Mouse (Mus musculus): Measurements from ENCODE around the gene Map4k3. TPM values are rescaled to one million over a fixed set of nuclear protein-coding genes. Genes with fewer than 3 reads are reported as not detected.

Map4k3 gene
- polyA plus RNA-seq, 1 experiment from 2014 or later: 15.2 TPM

GRCm38 (mm10) chr17:80654323-80654722 lies 74.0 kb downstream of the Map4k3 start:
- H3K27ac ChIP-seq (ENCODE audit: low read length): no peak overlapping the region
- no peaks in the 10 kb centered on the region for H3K27me3 ChIP-seq (replicated peaks; ENCODE audit: control insufficient read depth, insufficient read depth, low read length)
- ATAC-seq: no peak
- H3K4me3 ChIP-seq (ENCODE audit: low read length): no peak overlapping the region
- no peak overlapping the region for H3K9ac ChIP-seq (ENCODE audit: low read depth, low read length)
- H3K4me1 ChIP-seq (ENCODE audit: control insufficient read depth, insufficient read depth, low read length): no peaks in the 10 kb centered on the region
- WGBS: 68% methylated on average over 3 of the region's 3 CpGs
- H3K4me2 ChIP-seq (ENCODE audit: low read depth, low read length): no peak overlapping the region
- no peaks in the 10 kb centered on the region for H3K36me3 ChIP-seq (ENCODE audit: control insufficient read depth, insufficient read depth, low read length)
- no peaks in the 10 kb centered on the region for H3K9me3 ChIP-seq (ENCODE audit: control insufficient read depth, low read length)

DNA sequence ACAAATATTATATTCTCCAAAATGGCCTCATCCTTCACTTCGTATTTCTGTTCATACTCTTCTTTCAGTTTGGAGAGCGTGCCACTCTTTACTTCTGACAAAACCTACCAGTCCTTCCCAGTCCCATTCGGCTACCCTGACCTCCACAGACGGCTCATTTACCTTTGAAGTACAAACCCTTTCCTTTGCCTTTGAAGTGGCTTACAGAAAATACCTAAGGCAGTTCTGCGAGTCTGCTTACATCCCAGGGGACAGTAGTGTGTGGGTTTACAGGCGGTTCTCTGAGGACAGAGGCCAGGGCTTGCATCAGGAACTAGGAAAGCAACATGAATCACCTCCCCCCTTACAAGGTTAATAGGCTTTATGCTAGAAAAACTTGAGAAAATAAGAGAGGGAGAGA lies 75.5 kb downstream of the Map4k3 start:
- no peak overlapping the region for H3K9ac ChIP-seq (ENCODE audit: low read depth, low read length)
- H3K4me3 ChIP-seq (ENCODE audit: low read length): no peak overlapping the region
- no peak overlapping the region for H3K4me2 ChIP-seq (ENCODE audit: low read depth, low read length)
- no peaks in the 10 kb centered on the region for H3K4me1 ChIP-seq (ENCODE audit: control insufficient read depth, insufficient read depth, low read length)
- no peak for ATAC-seq
- 74% methylated on average over 6 of the region's 6 CpGs for WGBS
- no peak overlapping the region for H3K27ac ChIP-seq (ENCODE audit: low read length)
- H3K27me3 ChIP-seq (replicated peaks; ENCODE audit: control insufficient read depth, insufficient read depth, low read length): no peaks in the 10 kb centered on the region
- no peaks in the 10 kb centered on the region for H3K9me3 ChIP-seq (ENCODE audit: control insufficient read depth, low read length)
- H3K36me3 ChIP-seq (ENCODE audit: control insufficient read depth, insufficient read depth, low read length): no peaks in the 10 kb centered on the region

DNA sequence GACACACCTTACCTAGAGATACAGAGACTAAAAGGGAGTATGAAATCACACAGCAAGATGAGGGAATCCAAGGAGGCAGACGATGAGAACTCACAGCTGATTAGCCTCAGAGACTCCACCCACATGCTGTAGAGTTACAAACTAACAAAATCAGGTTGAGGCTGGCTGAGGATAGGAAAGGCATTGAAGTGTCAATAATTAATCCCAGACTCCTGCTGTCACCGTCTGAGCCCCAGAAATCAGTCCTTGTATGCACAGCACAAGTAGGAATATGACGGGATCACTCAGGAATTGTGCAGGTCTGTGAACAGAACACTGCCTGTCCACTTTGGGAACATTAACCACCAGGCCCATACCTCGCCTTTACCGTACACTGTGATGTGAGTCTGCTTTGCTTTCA lies 81.4 kb downstream of the Map4k3 start:
- Histone ChIP-seq H3K36me3 (ENCODE audit: control insufficient read depth, insufficient read depth, low read length) (no peaks in the 10 kb centered on the region), H3K4me1 (ENCODE audit: control insufficient read depth, insufficient read depth, low read length) (peaks cover 2% of the 10 kb centered on the region; the same call in 1 of the 2 replicates), H3K9ac (ENCODE audit: low read depth, low read length) (no peak overlapping the region), H3K27ac (ENCODE audit: low read length) (no peak overlapping the region), H3K4me2 (ENCODE audit: low read depth, low read length) (no peak overlapping the region), H3K27me3 (replicated peaks; ENCODE audit: control insufficient read depth, insufficient read depth, low read length) (no peaks in the 10 kb centered on the region), H3K4me3 (ENCODE audit: low read length) (no peak overlapping the region), H3K9me3 (ENCODE audit: control insufficient read depth, low read length) (no peaks in the 10 kb centered on the region)
- 74% methylated on average over 5 of the region's 5 CpGs for WGBS
- no peak for ATAC-seq

GRCm38 (mm10) chr17:80646131-80646530 lies 82.2 kb downstream of the Map4k3 start:
- whole genome bisulfite sequencing: 69% methylated on average over 6 of the region's 6 CpGs
- no peak overlapping the region for H3K4me3 ChIP-seq (ENCODE audit: low read length)
- H3K9ac ChIP-seq (ENCODE audit: low read depth, low read length): no peak overlapping the region
- H3K4me2 ChIP-seq (ENCODE audit: low read depth, low read length): no peak overlapping the region
- H3K9me3 ChIP-seq (ENCODE audit: control insufficient read depth, low read length): no peaks in the 10 kb centered on the region
- ATAC-seq: no peak
- no peaks in the 10 kb centered on the region for H3K27me3 ChIP-seq (replicated peaks; ENCODE audit: control insufficient read depth, insufficient read depth, low read length)
- peaks cover 2% of the 10 kb centered on the region; the same call in 1 of the 2 replicates for H3K4me1 ChIP-seq (ENCODE audit: control insufficient read depth, insufficient read depth, low read length)
- no peaks in the 10 kb centered on the region for H3K36me3 ChIP-seq (ENCODE audit: control insufficient read depth, insufficient read depth, low read length)
- no peak overlapping the region for H3K27ac ChIP-seq (ENCODE audit: low read length)

GRCm38 (mm10) chr17:80645694-80646034 lies 82.6 kb downstream of the Map4k3 start:
- Histone ChIP-seq H3K36me3 (ENCODE audit: control insufficient read depth, insufficient read depth, low read length) (no peaks in the 10 kb centered on the region), H3K4me2 (ENCODE audit: low read depth, low read length) (no peak overlapping the region), H3K27me3 (replicated peaks; ENCODE audit: control insufficient read depth, insufficient read depth, low read length) (no peaks in the 10 kb centered on the region), H3K27ac (ENCODE audit: low read length) (no peak overlapping the region), H3K4me3 (ENCODE audit: low read length) (no peak overlapping the region), H3K4me1 (ENCODE audit: control insufficient read depth, insufficient read depth, low read length) (peaks cover 2% of the 10 kb centered on the region; the same call in 1 of the 2 replicates), H3K9me3 (ENCODE audit: control insufficient read depth, low read length) (no peaks in the 10 kb centered on the region), H3K9ac (ENCODE audit: low read depth, low read length) (no peak overlapping the region)
- no peak for ATAC-seq
- WGBS: 91% methylated on average over 8 of the region's 8 CpGs

GRCm38 (mm10) chr17:80644983-80645693 lies 83.1 kb downstream of the Map4k3 start:
- no peak for ATAC-seq
- Histone ChIP-seq H3K27me3 (replicated peaks; ENCODE audit: control insufficient read depth, insufficient read depth, low read length) (no peaks in the 10 kb centered on the region), H3K9me3 (ENCODE audit: control insufficient read depth, low read length) (no peaks in the 10 kb centered on the region), H3K9ac (ENCODE audit: low read depth, low read length) (no peak overlapping the region), H3K27ac (ENCODE audit: low read length) (no peak overlapping the region), H3K4me2 (ENCODE audit: low read depth, low read length) (no peak overlapping the region), H3K4me1 (ENCODE audit: control insufficient read depth, insufficient read depth, low read length) (peaks cover 2% of the 10 kb centered on the region; the same call in 1 of the 2 replicates), H3K4me3 (ENCODE audit: low read length) (no peak overlapping the region), H3K36me3 (ENCODE audit: control insufficient read depth, insufficient read depth, low read length) (no peaks in the 10 kb centered on the region)
- WGBS: 73% methylated on average over 14 of the region's 14 CpGs

DNA sequence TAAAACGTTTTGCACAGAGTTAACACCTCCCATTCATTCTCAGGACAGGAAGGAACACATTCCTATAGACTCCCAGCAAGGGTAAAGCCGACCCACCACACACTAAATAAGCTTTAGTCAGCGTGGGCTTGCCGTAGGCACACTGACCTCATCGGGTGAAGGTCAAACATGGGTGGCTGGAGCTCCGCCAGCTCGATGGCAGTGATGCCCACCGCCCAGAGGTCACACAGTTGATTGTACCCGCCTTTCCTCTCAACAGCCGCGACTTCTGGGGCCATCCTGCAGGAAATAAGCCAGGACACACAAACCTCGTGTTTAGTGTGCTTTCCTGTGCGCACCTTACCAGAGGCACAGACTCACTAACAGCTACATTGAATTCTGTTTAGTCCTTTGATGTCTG lies 83.7 kb downstream of the Map4k3 start:
- ATAC-seq: no peak
- no peak overlapping the region for H3K27ac ChIP-seq (ENCODE audit: low read length)
- H3K4me3 ChIP-seq (ENCODE audit: low read length): no peak overlapping the region
- no peaks in the 10 kb centered on the region for H3K27me3 ChIP-seq (replicated peaks; ENCODE audit: control insufficient read depth, insufficient read depth, low read length)
- H3K36me3 ChIP-seq (ENCODE audit: control insufficient read depth, insufficient read depth, low read length): no peaks in the 10 kb centered on the region
- no peak overlapping the region for H3K4me2 ChIP-seq (ENCODE audit: low read depth, low read length)
- no peaks in the 10 kb centered on the region for H3K9me3 ChIP-seq (ENCODE audit: control insufficient read depth, low read length)
- 66% methylated on average over 13 of the region's 13 CpGs for WGBS
- no peak overlapping the region for H3K9ac ChIP-seq (ENCODE audit: low read depth, low read length)
- peaks cover 2% of the 10 kb centered on the region; the same call in 1 of the 2 replicates for H3K4me1 ChIP-seq (ENCODE audit: control insufficient read depth, insufficient read depth, low read length)

- Histone ChIP-seq H3K4me1 (ENCODE audit: control insufficient read depth, insufficient read depth, low read length) (no peaks in the 10 kb centered on the region), H3K4me2 (ENCODE audit: low read depth, low read length) (no peak overlapping the region), H3K36me3 (ENCODE audit: control insufficient read depth, insufficient read depth, low read length) (peaks cover 3% of the 10 kb centered on the region; the same call in 1 of the 2 replicates), H3K27ac (ENCODE audit: low read length) (no peak overlapping the region), H3K9ac (ENCODE audit: low read depth, low read length) (no peak overlapping the region), H3K27me3 (replicated peaks; ENCODE audit: control insufficient read depth, insufficient read depth, low read length) (no peaks in the 10 kb centered on the region), H3K9me3 (ENCODE audit: control insufficient read depth, low read length) (no peaks in the 10 kb centered on the region), H3K4me3 (ENCODE audit: low read length) (no peak overlapping the region)
- WGBS: 61% methylated on average over 8 of the region's 8 CpGs
- no peak for ATAC-seq
These were observed 90.2 kb downstream of the Map4k3 start for GRCm38 (mm10) chr17:80638121-80638520.

DNA sequence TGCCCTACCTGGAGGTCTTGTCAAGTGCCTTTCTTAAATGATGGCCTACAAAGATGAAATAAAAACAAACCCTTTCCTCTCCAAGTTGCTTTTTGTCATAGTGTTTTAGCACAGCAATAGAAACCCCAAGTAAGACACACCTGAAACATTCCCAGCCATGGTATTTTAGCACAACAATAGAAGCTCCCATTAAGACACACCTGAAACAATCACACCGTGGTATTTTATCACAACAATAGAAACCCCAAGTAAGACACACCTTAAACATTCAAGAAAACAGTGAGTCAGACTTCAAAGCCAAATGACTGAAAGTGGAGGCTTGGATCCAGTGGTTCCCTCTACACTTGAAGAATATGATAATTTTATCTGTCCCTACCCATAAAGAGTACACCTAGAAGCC lies 92.5 kb downstream of the Map4k3 start:
- Histone ChIP-seq H3K27me3 (replicated peaks; ENCODE audit: control insufficient read depth, insufficient read depth, low read length) (no peaks in the 10 kb centered on the region), H3K4me2 (ENCODE audit: low read depth, low read length) (no peak overlapping the region), H3K4me1 (ENCODE audit: control insufficient read depth, insufficient read depth, low read length) (no peaks in the 10 kb centered on the region), H3K36me3 (ENCODE audit: control insufficient read depth, insufficient read depth, low read length) (peaks cover 15% of the 10 kb centered on the region), H3K9me3 (ENCODE audit: control insufficient read depth, low read length) (no peaks in the 10 kb centered on the region), H3K27ac (ENCODE audit: low read length) (no peak overlapping the region), H3K9ac (ENCODE audit: low read depth, low read length) (no peak overlapping the region), H3K4me3 (ENCODE audit: low read length) (no peak overlapping the region)
- ATAC-seq: no peak
- WGBS: 84% methylated on average over 1 of the region's 1 CpGs

DNA sequence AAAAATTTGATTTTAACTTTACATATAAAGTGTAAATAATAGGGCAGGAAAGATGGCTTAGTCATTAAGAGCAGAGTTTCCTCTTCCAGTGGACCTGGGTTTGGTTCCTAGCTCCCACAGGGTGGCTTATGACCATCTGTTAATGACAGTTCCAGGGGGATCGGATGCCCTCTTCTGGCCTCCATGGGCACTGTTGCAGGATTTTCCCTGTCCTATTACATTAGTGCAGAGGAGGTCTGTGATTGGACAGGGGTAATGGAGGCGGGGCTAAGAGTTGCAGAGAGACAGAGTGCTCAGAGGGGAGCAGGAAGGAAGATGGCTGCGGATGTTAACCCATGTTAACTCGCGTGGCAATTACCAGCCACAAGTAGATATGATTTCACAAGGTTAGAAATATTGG lies 95.4 kb downstream of the Map4k3 start:
- ATAC-seq: no peak
- no peaks in the 10 kb centered on the region for H3K4me1 ChIP-seq (ENCODE audit: control insufficient read depth, insufficient read depth, low read length)
- 92% methylated on average over 5 of the region's 5 CpGs for WGBS

More for the DNA sequence above, 95.4 kb downstream of the Map4k3 start:
- H3K27me3 ChIP-seq (replicated peaks; ENCODE audit: control insufficient read depth, insufficient read depth, low read length): no peaks in the 10 kb centered on the region
- H3K9me3 ChIP-seq (ENCODE audit: control insufficient read depth, low read length): no peaks in the 10 kb centered on the region
- H3K36me3 ChIP-seq (ENCODE audit: control insufficient read depth, insufficient read depth, low read length): peaks cover 17% of the 10 kb centered on the region
- H3K27ac ChIP-seq (ENCODE audit: low read length): no peak overlapping the region
- H3K4me3 ChIP-seq (ENCODE audit: low read length): no peak overlapping the region
- H3K9ac ChIP-seq (ENCODE audit: low read depth, low read length): no peak overlapping the region
- no peak overlapping the region for H3K4me2 ChIP-seq (ENCODE audit: low read depth, low read length)

All from intestine, embryonic 16.5 days (tissue).